Mouse (Mus musculus): ENCODE data around the gene Abcc8.

Gene Abcc8

GRCm38 (mm10) chr7:46110079-46110478, 69.8 kb downstream of the Abcc8 start:
- DNase-seq (ENCODE audit: low spot score in 2 of 2) = no peak

- DNase-seq (ENCODE audit: low spot score in 2 of 2) = no peak
Observed at GRCm38 (mm10) chr7:46105484-46105883, 74.3 kb downstream of the Abcc8 start.

DNA sequence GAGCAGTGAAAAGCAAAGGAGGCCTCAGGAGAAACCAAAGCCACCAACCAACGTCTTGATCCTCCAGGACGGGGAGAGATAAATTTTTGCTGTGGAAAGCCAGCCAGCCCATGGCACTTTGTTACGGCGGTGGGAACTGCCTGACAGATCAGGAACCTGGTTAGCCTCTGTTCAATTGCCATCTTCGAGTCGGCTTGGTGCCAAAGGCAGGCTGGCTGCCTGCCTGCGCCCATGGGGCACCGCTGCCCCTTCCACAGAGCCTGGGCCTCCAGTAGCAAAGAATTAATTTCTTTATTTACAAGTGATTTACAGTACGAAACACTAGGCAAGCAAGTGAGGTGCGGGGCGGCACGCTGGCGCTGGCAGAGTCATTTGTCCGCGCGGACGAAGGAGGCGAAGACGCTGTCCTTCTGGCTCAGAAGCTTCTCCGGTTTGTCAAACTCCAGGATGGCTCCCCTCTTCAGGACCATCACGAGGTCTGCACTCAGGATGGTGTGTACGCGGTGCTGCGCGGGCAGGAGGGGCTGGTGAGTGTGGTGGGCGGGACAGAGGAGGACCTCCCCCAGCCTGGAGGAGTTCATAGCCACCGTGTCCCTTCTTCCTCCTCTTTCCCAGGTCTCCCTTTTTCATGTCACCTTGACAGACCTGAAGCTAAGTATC, 75.4 kb downstream of the Abcc8 start:
- peak in 1 of 2 experiments; percentile 60 for DNase-seq (ENCODE audit: low spot score in 2 of 2)

DNA sequence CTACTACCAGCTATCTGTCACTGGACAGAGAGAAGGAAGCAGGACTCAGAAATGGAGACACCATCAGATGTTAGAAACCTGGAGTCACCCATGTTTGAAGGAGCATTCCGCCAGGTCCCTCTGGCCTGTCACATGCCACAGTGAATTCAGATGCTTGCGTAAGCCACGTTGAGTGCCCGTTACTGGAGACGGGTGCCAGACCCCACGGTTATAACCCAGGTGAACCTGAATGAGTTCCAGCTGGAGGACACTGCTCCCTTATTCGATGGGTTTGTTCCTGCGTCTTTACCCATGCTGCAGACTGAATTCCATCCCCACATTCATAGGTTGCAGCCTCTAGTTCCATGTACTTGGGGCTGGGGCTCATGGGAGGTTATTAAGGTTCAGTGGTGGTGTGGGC, 76.1 kb downstream of the Abcc8 start:
- DNase-seq (ENCODE audit: low spot score in 2 of 2) = no peak

DNA sequence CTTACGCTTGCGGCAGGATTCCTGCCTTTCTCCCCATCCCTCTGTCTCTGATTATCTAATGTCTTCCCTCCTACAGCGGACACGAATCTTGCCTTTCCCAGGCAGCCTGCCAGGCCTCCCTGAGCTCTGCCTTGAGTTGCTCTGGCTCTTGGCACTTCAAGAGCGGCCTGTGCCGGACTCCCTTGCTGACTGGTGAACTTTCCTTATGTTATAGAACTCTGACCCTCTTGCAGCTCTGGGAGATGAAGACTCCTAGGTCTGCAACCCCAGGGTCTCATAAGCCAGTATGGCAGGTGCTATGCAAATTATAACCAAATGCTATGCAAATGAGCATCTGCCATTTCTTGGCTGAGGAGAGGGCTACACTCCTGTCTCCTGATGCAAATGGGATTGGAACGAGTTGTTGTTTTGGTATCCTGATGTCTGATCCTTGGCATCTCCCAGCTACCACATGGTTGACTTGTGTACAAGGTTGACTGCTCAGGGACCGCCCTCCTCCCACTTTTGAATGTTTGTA, 76.7 kb downstream of the Abcc8 start:
- DNase-seq (ENCODE audit: low spot score in 2 of 2) = peak; percentile 70 to 76

- DNase-seq (ENCODE audit: low spot score in 2 of 2) = peak; percentile 86 to 90
Observed at GRCm38 (mm10) chr7:46100563-46100962, 79.3 kb downstream of the Abcc8 start, which contains the start of gene Kcnj11. Gene Kcnj11, minus strand, starts transcription at chr7:46100764.

DNA sequence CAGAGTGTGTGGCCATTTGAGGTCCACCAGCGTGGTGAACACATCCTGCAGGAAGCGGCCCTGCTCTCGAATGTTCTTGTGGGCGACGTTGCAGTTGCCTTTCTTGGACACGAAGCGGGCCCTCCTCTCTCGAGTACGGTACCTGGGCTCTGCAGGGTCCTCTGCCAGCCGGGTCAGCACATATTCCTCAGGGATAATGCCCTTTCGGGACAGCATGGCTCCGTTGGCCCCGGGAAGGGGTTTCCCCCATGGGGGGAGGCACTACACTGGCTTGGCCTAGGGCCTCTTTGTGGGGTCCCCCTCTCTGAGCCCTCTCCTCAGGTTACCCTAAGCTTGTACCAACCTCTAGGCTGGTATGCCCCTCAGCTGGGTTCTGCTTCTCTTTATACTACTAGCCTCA, 80.2 kb downstream of the Abcc8 start:
- no peak for DNase-seq (ENCODE audit: low spot score in 2 of 2)

- DNase-seq (ENCODE audit: low spot score in 2 of 2) = no peak
Observed at GRCm38 (mm10) chr7:46098919-46099286, 80.9 kb downstream of the Abcc8 start.

DNA sequence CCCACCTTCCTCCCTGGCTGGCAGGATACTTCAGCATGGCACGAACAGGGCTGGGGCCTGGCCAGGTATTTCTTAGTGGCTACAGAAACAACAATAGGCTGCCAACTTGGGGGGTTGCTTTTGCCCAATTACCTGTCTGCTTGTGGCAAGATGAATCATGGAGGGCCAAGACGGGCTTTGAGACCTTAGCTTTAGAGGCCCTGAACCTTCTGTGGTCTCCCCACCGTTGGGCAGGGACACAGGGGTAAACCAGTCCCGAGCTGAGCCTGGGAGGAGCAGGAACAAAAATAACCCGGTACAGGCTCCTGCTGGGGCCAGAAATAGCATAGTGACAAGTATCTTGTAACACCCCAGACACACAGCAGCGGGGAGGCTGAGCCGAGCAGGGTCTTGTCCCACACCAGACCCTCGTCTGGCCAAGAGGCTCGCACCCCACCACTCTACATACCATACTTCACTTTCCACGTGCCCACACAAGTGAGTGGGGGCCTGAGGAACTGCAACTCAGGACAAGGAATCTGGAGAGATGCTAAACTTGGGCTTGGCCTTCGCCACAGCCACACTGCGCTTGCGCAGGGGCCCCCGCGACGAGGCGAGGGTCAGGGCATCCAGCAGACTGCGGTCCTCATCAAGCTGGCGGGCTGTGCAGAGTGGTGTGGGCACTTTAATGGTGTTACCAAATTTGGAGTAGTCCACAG, 81.5 kb downstream of the Abcc8 start:
- no peak for DNase-seq (ENCODE audit: low spot score in 2 of 2)

DNA sequence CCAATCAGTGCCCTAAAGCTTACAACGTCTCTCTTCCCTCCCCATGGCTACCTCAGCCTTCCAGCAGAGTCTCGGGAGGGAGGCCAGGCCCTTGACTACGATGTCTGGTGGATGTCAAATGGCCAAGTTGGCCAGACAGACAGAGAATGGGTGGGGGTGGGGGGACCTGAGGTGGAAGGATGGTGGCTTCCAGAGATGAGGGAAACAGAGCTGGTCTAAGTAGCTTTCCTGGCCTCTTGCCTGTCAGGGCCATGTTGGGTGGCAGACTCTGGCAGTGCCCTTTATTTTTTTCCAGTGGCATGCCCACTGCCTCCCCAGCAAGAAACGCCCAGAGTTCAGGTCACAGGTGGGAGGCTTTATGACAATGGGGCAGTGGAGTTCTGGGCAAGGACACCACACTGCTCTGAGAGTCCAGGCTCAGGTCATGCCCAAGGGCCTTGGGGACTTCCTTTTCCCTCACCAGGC, 82.5 kb downstream of the Abcc8 start:
- DNase-seq (ENCODE audit: low spot score in 2 of 2) = no peak

GRCm38 (mm10) chr7:46096136-46096535, 83.7 kb downstream of the Abcc8 start:
- peak; percentile 76 to 79 for DNase-seq (ENCODE audit: low spot score in 2 of 2)

DNA sequence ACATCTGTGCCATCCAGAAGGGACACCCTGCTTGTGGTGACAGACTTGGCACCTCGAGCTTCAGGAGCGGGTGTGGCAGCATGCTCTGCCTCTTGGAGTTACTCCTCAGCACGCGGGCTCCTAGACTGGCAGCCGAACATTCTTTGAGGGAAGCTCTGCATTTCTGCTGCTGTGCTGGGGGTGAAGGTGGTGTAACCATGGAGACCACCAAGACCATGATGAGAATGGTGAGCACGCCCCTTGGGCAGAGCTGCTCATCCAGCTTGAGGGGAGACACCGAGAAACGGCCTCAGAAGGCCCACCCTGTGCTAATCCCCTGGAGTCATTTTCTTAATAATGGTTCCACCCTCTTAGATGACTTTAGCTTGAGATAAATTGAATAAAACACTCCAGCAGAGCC, 87.0 kb downstream of the Abcc8 start:
- DNase-seq (ENCODE audit: low spot score in 2 of 2) = no peak

DNA sequence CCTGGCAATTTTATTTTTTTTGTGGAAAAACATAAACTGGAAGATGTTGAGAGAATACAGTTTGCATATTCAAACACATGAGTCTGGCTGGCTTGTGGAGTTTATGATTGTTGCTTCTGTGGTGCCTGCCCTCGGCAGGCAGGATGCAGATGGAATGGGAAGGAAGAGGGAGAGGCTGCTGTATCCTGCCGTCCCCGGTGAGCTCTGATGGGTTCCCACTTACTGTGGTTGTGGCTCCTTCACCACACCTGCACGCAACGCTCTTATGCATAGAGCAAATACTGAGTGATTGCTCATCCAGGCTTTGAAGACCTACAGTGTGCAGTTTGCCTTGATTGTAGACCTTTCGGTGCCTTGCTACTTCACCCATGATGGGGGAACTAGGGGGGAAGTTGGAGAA, 91.6 kb downstream of the Abcc8 start:
- no peak for DNase-seq (ENCODE audit: low spot score in 2 of 2)

- no peak for DNase-seq (ENCODE audit: low spot score in 2 of 2)
Observed at GRCm38 (mm10) chr7:46086378-46086777, 93.5 kb downstream of the Abcc8 start.

DNA sequence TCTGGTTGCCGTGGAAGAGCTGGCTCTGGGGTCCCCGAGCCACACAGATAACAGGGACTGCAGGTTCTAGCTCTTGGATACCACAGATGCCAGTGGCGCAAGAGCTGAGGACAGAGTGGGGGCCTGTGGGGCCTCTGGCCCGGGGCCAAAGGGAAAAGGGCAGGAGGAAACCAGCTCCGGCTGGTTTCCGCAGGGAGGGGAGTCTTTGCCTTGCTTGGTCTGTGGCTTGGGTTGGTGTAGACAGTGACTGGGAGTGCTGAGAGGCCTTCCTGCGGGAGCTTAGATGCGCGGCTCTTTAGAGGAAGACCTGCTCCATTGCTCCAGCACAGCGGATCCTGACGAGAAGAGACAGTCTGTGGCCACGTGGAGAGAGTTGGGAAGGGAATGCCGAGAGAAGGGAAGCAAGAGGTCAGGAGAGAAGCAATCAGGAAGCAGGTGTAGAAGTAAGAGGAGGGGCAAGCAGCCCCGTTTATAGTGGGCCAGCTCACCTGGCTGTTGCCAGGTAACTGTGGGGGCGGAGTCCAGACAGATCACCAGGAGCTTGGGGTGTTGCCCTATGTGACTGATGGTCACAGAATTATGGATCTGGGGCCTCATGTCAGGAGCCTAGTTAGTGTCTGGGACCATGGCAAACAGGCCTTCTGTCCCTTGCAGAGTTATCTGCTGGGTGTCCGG, 94.9 kb downstream of the Abcc8 start:
- DNase-seq (ENCODE audit: low spot score in 2 of 2) = no peak

DNA sequence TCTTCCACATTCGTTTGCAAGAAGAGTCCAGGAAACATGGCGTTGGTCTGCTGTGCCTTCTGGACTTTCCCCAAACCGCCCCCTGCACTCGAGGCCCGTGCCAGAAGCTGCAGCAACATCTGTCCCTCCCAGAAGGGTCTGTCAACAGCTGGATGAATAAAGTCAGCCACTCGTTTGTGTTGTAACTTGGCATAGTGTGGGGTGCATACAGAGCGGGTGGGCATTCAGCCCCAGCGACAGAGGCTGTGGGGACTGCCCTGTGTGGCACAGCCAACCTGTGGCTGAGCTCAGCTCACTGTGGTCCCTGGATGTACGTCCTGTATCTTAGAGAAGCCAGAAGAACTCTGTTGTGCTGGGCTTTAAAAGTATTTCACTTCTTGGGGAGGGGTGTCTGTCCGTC, 95.8 kb downstream of the Abcc8 start:
- DNase-seq (ENCODE audit: low spot score in 2 of 2) = no peak

DNA sequence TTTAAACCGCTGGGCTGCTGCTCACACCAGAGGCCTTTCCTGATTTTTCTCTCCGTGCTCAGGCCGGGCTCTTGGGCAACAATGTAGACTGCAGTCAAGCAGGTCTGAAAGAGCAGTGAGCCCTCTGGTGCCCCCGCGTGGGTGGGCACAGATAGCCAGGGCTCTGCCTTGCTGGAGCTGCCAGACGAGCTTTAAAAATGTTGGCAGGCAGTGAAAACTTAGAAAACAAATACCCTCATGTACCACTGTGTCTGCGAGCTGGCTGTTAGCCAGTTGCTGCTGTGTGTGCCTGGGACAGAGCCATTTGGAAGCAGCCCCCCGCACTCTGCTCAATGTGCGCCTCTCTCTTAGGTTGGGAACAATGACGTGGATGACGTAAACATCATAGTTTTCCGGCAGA, 102.2 kb downstream of the Abcc8 start:
- DNase-seq (ENCODE audit: low spot score in 2 of 2) = peak in 1 of 2 experiments; percentile 46

GRCm38 (mm10) chr7:46076844-46077243, 103.0 kb downstream of the Abcc8 start:
- DNase-seq (ENCODE audit: low spot score in 2 of 2) = no peak

DNA sequence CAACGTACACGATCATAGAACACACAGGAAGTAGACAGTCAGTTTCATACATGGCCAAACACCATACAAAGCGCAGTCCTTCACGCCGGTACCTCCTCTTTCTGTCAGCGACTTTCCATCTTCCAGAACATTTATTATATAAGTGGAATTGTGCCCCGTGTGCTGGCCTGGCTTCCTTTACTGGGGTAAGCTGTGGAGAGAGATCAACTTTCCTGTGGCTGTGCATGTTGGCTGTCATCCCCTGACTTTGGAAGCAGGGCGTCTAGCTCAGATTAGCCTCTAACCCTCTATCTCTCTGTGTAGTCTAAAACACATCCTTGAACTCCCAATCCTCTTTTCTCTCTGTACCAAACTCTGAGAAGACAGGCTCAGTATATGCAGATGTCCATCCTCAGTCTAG, 111.0 kb downstream of the Abcc8 start:
- DNase-seq (ENCODE audit: low spot score in 2 of 2) = no peak

- DNase-seq (ENCODE audit: low spot score in 2 of 2) = no peak
Observed at GRCm38 (mm10) chr7:46063296-46063695, 116.5 kb downstream of the Abcc8 start.

- DNase-seq (ENCODE audit: low spot score in 2 of 2) = no peak
Observed at GRCm38 (mm10) chr7:46061614-46062013, 118.2 kb downstream of the Abcc8 start.

DNA sequence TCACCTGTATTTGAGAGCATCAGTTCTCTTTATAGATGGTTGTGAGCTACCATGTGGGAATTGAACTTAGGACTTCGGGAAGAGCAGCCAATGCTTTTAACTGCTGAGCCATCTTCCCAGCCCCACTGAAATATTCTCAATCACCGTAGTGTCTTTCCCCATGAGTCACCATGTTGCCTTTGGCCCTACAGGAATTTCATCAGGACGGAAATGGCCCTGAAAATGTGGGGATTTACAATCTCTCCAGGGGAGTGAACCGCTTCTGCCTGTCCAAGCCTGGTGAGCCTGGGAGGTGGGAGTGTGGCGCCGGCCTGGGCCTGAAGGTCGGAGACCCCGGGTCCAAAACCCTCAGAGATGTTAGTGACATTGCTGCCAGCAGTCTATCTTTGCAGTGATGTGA, 119.1 kb downstream of the Abcc8 start:
- no peak for DNase-seq (ENCODE audit: low spot score in 2 of 2)

GRCm38 (mm10) chr7:46058882-46059281, 121.0 kb downstream of the Abcc8 start:
- no peak for DNase-seq (ENCODE audit: low spot score in 2 of 2)

Data from right cerebral cortex, postnatal 10 days (tissue).